Mouse (Mus musculus) cerebellum, adult 2 months (tissue): ENCODE data around the gene Mt1.

ENCODE experiments used
- CTCF ChIP-seq: fragments of 200-500 bp; IDR thresholded peaks from 2 replicates; pipeline ENCODE4 v1.5.1; 2011; ENCODE audit warnings: low read depth, mild to moderate bottlenecking, control low read depth, low read length, moderate library complexity, borderline replicate concordance; ENCODE audit not compliant: insufficient read depth
- POLR2A ChIP-seq: fragments of 200-500 bp; IDR thresholded peaks from 2 replicates; pipeline ENCODE4 v1.6.1; 2011; ENCODE audit warnings: low read length, control low read depth, borderline replicate concordance; ENCODE audit not compliant: insufficient read depth

GRCm38 (mm10) chr8:94177716-94178390 lies 1.0 kb upstream of the Mt1 start:
- TF ChIP-seq CTCF (no peak), POLR2A (no peak)
